Mouse (Mus musculus) forebrain, embryonic 11.5 days (tissue): ENCODE data around the gene Snrnp35. TPM values are rescaled to one million over a fixed set of nuclear protein-coding genes. Genes with fewer than 3 reads are reported as not detected.
"Not testable (repeated sequence)": the region's sequence is repeated elsewhere in the genome, so short reads cannot be mapped to it uniquely, and the experiment has no call there.

Experiments used
- ATAC-seq: fragments of 200-750 bp; cut with Nextera tagmentation; replicated peaks from 2 replicates; pipeline ENCODE4 v1.8.0; 2017; ENCODE audit warnings: moderate TSS enrichment; ENCODE audit not compliant: low FRiP score
- DNase-seq: peaks from one replicate; pipeline ENCODE4 v3.0.0-alpha.2; 2017; ENCODE audit warnings: low spot score
- H3K27ac ChIP-seq: fragments of 300-500 bp; sonication (generic); 2 replicates; pipeline ENCODE4 v1.5.1; 2014; ENCODE audit warnings: low read depth, low read length
- H3K27me3 ChIP-seq: fragments of 300-500 bp; sonication (generic); 2 replicates; pipeline ENCODE4 v1.6.1; 2014; ENCODE audit warnings: mild to moderate bottlenecking, low read length, mixed read lengths; ENCODE audit not compliant: control insufficient read depth, insufficient read depth
- H3K36me3 ChIP-seq: fragments of 300-500 bp; sonication (generic); 2 replicates; pipeline ENCODE4 v1.6.1; 2014; ENCODE audit warnings: mild to moderate bottlenecking, low read length, moderate library complexity, mixed read lengths; ENCODE audit not compliant: control insufficient read depth, insufficient read depth
- H3K4me1 ChIP-seq: fragments of 300-500 bp; sonication (generic); replicated peaks from 2 replicates; pipeline ENCODE4 v1.6.1; 2014; ENCODE audit warnings: low read length, mixed read lengths; ENCODE audit not compliant: control insufficient read depth, insufficient read depth
- H3K4me2 ChIP-seq: fragments of 300-500 bp; sonication (generic); 2 replicates; pipeline ENCODE4 v1.6.1; 2014; ENCODE audit warnings: low read depth, mild to moderate bottlenecking, low read length, moderate library complexity, mixed read lengths; ENCODE audit not compliant: severe bottlenecking
- H3K4me3 ChIP-seq: fragments of 300-500 bp; sonication (generic); 2 replicates; pipeline ENCODE4 v1.5.1; 2014; ENCODE audit warnings: low read depth, low read length
- H3K9ac ChIP-seq: fragments of 300-500 bp; sonication (generic); 2 replicates; pipeline ENCODE4 v1.6.1; 2014; ENCODE audit warnings: low read length
- H3K9me3 ChIP-seq: fragments of 300-500 bp; sonication (generic); 2 replicates; pipeline ENCODE4 v1.6.1; 2016; ENCODE audit warnings: low read length, mixed read lengths; ENCODE audit not compliant: control insufficient read depth
- WGBS: fragments of 180-500 bp; shearing (Covaris S2); extraction: QIAGEN DNeasy Blood & Tissue Kit; methylation state at CpG from one replicate; pipeline ENCODE4 v1.1.7; 2014; 5-methylcytosine and 5-hydroxymethylcytosine counted together
- polyA plus RNA-seq: library from polyadenylated mRNA; unstranded; fragments of >200 nt; fragmentation: Nextera tagmentation; extraction: Ambion mirVana; gene quantifications from 2 replicates; pipeline ENCODE4 v1.2.1, GENCODE M21; 2014

The Snrnp35 gene
- polyA plus RNA-seq, 1 experiment from 2014 or later = 17.3 TPM

DNA sequence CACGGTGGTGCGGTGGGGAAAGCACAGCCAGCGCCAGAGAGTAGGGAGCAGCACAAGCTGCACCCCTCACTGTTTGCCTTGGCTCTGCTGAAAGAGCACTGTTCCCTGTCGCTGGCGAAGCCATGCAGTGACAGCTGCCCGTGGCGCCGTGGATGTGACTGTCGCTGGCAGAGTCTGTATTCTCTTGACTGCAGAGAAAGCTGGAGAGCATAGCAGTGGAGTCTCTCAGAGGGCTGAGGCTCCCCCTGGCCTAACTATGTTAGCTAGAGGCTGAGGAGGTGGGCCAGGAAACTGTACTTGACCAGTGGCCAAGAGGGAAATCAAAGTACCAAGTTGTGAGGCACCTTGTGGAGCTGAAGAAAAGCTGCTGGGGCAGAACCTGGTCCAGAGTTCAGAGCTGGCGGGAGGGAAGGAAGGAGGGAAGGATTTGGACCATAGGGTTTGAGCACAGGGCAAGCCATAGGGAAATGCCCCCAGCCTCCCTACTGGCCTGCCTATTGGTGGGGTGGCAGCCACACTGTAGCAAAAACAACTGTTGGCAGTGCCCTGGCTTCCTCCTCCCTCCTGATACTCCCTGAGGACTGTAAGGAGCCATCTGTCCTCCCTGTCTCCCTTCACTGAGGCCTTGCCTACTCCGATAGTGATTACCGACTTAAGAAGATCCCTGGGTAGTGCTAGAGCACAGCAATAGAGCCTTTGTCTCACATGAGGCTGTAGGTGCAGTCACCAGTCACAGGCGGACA, 29.4 kb upstream of the Snrnp35 start:
- H3K27me3 ChIP-seq = no peaks in the 10 kb centered on the region
- ATAC-seq (no peak), DNase-seq (no peak)
- no peak overlapping the region for H3K4me2 ChIP-seq
- H3K36me3 ChIP-seq = peaks cover 28% of the 10 kb centered on the region
- 88% methylated on average over 13 of the region's 13 CpGs for WGBS
- H3K27ac ChIP-seq = no peak overlapping the region
- H3K9ac ChIP-seq = no peak overlapping the region
- no peaks in the 10 kb centered on the region for H3K9me3 ChIP-seq
- H3K4me3 ChIP-seq = no peak overlapping the region
- H3K4me1 ChIP-seq = no peaks in the 10 kb centered on the region

DNA sequence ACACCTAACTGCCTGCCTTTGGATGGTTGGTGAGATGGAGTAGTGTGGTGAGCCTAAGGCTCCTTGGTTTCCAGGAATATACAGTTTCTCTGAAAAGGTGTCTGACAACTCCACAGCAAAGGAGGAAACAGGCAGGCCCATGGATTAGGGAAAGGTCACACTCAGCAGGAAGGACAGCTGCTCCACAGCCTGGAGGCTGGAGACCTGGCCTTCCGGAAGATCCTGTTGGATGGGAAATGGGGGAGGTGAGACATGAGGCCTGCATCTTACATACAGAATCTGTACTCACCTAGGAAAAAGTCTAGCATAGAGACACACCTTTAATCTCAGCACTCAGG, 28.9 kb upstream of the Snrnp35 start:
- WGBS = 83% methylated on average over 1 of the region's 1 CpGs
- no peaks in the 10 kb centered on the region for H3K27me3 ChIP-seq
- no peaks in the 10 kb centered on the region for H3K4me1 ChIP-seq
- H3K27ac ChIP-seq = no peak overlapping the region
- no peaks in the 10 kb centered on the region for H3K9me3 ChIP-seq
- ATAC-seq (no peak), DNase-seq (no peak)
- H3K4me2 ChIP-seq = no peak overlapping the region
- H3K36me3 ChIP-seq = peaks cover 29% of the 10 kb centered on the region
- H3K4me3 ChIP-seq = no peak overlapping the region
- no peak overlapping the region for H3K9ac ChIP-seq

DNA sequence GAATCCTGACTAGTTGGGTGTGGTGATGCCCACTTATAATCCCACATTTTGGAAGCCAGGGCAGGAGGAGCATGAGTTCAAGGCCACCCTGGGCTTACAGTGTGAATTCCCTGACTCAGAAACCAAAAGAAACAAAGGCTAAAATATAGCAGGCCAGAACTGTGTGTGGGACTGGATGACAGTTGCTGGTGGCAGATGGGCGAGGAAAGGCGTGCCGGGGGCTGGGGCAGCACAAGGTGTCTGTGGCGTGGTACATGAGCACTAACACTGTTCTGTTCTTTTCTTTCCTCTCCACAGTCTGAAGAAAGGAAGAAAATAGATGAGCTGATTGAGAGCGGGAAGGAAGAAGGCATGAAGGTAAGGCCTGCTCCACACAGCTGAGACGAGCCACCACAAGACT, 26.2 kb upstream of the Snrnp35 start:
- Histone ChIP-seq H3K9me3 (no peaks in the 10 kb centered on the region), H3K4me1 (no peaks in the 10 kb centered on the region), H3K27ac (no peak overlapping the region), H3K4me3 (no peak overlapping the region), H3K9ac (no peak overlapping the region), H3K36me3 (peaks cover 15% of the 10 kb centered on the region), H3K4me2 (no peak overlapping the region), H3K27me3 (no peaks in the 10 kb centered on the region)
- 93% methylated on average over 6 of the region's 6 CpGs for WGBS
- DNase-seq = no peak
- ATAC-seq = no peak

DNA sequence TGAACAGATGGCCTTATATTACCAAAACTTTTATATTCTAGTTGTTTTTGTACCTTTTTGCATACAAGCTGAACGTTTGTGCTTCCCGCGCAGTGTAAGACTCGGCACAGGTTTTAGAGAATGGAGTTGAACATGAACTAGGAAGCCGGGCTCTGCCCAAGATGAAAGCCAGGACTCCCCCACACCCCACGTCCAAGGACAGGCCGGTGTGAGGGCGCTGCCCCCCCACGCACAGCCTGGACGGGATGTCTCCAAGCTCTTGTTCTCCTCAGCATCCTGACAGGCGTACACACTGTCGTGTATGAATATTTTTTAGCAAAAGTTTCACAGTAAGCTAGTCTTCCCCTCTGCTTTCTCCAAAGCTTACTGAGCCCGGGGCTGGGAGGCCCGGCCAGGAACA, 22.0 kb upstream of the Snrnp35 start:
- H3K4me2 ChIP-seq, ATAC-seq: not testable (repeated sequence)
- 96% methylated on average over 14 of the region's 14 CpGs for WGBS

DNA sequence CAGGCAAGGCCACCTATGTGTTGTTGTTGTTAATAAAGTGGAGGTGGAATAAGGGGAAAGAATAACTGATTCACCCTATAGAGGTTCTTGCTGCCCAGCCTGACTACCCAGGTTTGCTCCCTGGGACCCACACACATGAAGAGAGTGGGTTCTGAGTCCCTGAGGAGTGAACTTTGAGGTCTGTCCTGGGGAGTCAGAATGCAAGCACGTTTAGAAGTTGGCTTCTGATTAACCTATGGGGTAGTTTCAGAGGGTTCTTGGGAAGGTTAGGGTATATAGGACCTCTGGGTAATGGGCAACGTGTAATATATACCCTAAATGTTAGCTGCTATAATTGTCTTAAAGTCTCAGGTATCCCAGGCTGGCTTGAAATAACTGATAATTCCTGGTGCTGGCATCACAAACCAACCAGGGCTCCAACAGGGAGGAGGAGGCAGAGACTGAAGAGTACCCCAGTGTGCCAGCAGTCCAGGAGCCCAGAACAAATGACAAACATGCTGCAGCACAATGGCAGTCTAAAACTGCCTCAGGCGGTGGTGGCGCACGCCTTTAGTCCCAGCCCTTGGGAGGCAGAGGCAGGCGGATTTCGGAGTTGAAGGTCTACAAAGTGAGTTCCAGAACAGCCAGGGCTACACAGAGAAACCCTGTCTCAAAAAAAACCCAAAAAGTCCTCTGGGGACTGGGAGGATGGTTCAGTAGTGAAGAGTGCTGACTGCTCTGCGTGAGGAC, 20.5 kb upstream of the Snrnp35 start:
- no peak overlapping the region for H3K9ac ChIP-seq
- no peak overlapping the region for H3K4me3 ChIP-seq
- DNase-seq = no peak
- H3K4me1 ChIP-seq = no peaks in the 10 kb centered on the region
- 87% methylated on average over 8 of the region's 8 CpGs for WGBS
- ATAC-seq = no peak
- H3K4me2 ChIP-seq = no peak overlapping the region
- H3K9me3 ChIP-seq = no peaks in the 10 kb centered on the region
- H3K36me3 ChIP-seq = peaks cover 12% of the 10 kb centered on the region
- no peak overlapping the region for H3K27ac ChIP-seq
- no peaks in the 10 kb centered on the region for H3K27me3 ChIP-seq

More for the DNA sequence above, 22.0 kb upstream of the Snrnp35 start:
- not testable (repeated sequence) for H3K27me3 ChIP-seq, H3K9me3 ChIP-seq, DNase-seq, H3K27ac ChIP-seq, H3K9ac ChIP-seq, H3K4me3 ChIP-seq, H3K4me1 ChIP-seq
- peaks cover 21% of the 10 kb centered on the region for H3K36me3 ChIP-seq

DNA sequence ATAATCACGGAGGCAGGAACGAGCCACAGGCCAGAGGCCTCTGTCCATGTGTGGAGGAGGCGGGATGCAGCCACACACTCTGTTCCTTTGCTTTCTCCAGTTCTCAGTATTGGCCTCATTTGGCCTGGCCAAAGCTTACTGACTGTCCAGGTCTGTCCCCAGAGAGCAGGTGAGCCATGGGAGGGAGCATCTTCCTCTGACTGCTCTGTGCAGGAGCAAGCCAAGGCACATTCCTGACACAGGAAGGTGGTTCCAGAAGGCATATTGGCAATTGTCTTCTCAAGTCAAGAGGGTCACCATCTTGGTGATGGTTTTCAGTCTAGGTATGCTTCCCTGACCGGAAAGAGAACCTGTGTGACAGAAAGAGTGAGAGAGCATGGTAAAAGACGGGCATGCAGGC, 19.5 kb upstream of the Snrnp35 start:
- Histone ChIP-seq H3K9me3 (no peaks in the 10 kb centered on the region), H3K9ac (no peak overlapping the region), H3K27ac (no peak overlapping the region), H3K4me3 (no peak overlapping the region), H3K4me1 (no peaks in the 10 kb centered on the region), H3K36me3 (peaks cover 11% of the 10 kb centered on the region), H3K4me2 (no peak overlapping the region), H3K27me3 (no peaks in the 10 kb centered on the region)
- ATAC-seq (no peak), DNase-seq (no peak)
- 91% methylated on average over 5 of the region's 5 CpGs for WGBS

DNA sequence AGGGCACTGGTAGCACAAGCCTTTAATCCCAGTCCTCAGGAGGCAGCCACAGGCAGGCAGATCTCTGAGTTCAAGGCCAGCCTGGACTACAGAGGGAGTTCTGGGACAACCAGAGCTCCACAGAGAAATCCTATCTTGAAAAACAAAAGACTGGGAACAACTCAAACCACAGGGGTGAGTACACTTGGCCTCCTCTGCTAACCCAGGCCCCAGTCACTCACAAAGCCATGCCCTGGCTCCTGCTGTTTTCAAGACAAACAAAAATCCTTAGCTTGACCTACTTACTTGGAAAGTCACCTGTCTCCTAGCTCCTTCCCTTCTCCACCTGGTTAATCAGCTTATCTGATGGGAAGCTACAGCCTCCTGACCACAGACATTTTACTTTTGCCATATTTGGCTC, 18.0 kb upstream of the Snrnp35 start:
- Histone ChIP-seq H3K27ac (no peak overlapping the region), H3K9ac (no peak overlapping the region), H3K4me1 (no peaks in the 10 kb centered on the region), H3K27me3 (no peaks in the 10 kb centered on the region), H3K4me3 (no peak overlapping the region), H3K9me3 (no peaks in the 10 kb centered on the region), H3K36me3 (peaks cover 11% of the 10 kb centered on the region), H3K4me2 (no peak overlapping the region)
- ATAC-seq (no peak), DNase-seq (no peak)

DNA sequence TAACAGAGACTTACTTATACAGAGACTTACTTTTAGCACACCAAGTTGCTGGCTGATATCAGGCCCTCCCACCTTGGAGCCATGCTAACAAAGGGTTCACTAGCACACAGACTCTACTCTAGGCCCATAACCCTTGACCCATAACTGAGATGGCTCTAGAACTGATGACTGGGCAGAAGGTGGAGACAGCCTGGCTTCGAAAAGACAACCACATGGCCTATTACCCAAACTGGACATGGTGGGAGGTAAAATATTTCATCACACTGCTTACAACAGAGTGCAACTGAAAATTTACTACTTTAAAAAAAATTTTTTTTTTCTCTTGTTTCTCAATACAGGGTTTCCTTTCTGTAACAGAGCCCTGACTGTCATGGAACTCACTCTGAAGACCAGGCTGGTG, 15.2 kb upstream of the Snrnp35 start:
- no peak for ATAC-seq
- no peaks in the 10 kb centered on the region for H3K4me1 ChIP-seq
- H3K9me3 ChIP-seq = no peaks in the 10 kb centered on the region
- no peak for DNase-seq
- H3K4me2 ChIP-seq = no peak overlapping the region
- no peaks in the 10 kb centered on the region for H3K27me3 ChIP-seq
- H3K9ac ChIP-seq = no peak overlapping the region
- H3K4me3 ChIP-seq = no peak overlapping the region
- H3K27ac ChIP-seq = no peak overlapping the region
- peaks cover 5% of the 10 kb centered on the region for H3K36me3 ChIP-seq
- WGBS = 88% methylated on average over 1 of the region's 1 CpGs

DNA sequence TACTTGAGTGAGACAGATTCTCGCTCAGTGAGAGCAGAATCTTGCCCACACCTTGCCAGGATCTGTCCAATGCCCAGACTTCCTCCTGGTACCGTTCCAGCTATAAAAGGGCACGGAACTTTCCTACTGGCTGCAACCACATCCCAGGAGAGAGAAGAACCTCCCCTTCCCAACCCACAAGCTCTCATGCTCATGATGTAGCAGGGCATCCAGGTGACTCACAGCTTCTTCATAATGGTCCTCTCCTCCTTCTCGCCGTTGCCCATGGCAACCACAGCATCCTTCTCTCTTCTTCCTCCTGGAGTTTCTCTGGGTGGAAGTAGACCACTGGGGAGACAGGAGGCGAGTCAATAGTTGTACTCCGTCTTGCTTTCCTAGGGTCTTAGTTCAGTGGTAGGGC, 14.6 kb upstream of the Snrnp35 start:
- no peaks in the 10 kb centered on the region for H3K27me3 ChIP-seq
- 93% methylated on average over 7 of the region's 7 CpGs for WGBS
- H3K9me3 ChIP-seq = no peaks in the 10 kb centered on the region
- no peaks in the 10 kb centered on the region for H3K4me1 ChIP-seq
- H3K4me2 ChIP-seq = no peak overlapping the region
- no peak overlapping the region for H3K27ac ChIP-seq
- DNase-seq = no peak
- no peak overlapping the region for H3K9ac ChIP-seq
- H3K36me3 ChIP-seq = peaks cover 2% of the 10 kb centered on the region; the same call in 1 of the 2 replicates
- H3K4me3 ChIP-seq = no peak overlapping the region
- ATAC-seq = no peak
